Mouse (Mus musculus) olfactory bulb, adult 2 months (tissue): ENCODE data around the gene Gm21149.
"Not testable (repeated sequence)": the region's sequence is repeated elsewhere in the genome, so short reads cannot be mapped to it uniquely, and the experiment has no call there.

Experiments
- CTCF ChIP-seq: fragments of 200-500 bp; IDR thresholded peaks from 2 replicates; pipeline ENCODE4 v1.5.1; 2012; ENCODE audit warnings: low read depth, mild to moderate bottlenecking, low read length, moderate library complexity; ENCODE audit not compliant: insufficient read depth
- POLR2A ChIP-seq: fragments of 200-500 bp; IDR thresholded peaks from 2 replicates; pipeline ENCODE4 v1.6.1; 2012; ENCODE audit warnings: mild to moderate bottlenecking, low read depth, low read length, moderate library complexity; ENCODE audit not compliant: insufficient read depth

DNA sequence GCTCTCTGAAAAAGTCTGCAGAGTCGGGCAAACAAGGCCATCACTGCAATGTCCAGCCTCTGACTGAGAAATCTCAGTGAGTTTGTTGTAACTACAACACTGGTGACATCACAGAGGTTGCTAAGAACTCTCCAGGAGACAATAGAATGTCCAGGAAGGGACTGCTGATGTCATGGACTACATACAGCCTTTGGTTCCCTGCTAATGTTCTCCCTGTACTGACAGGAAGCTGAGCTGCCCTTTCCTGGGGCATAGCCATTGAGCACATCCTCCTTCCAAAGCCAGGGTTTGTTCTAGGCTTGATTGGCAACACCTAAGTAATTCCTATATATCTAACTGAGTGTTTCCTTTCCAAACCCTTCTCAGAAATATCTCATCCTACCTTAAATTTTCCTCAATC, at the start of gene Gm21149:
- not testable (repeated sequence) for TF ChIP-seq CTCF, POLR2A
